Mouse (Mus musculus): ENCODE measurements around the gene Treh. TPM values are rescaled to one million over a fixed set of nuclear protein-coding genes. Genes with fewer than 3 reads are reported as not detected.

The Treh gene
- polyA plus RNA-seq, 1 experiment = 0.15 TPM

GRCm38 (mm10) chr9:44686638-44687037, 13.6 kb downstream of the Treh start:
- H3K27ac ChIP-seq (ENCODE audit: control insufficient read depth, insufficient read depth, low read length) = no peak overlapping the region
- H3K4me3 ChIP-seq (ENCODE audit: control insufficient read depth, insufficient read depth, low read length) = no peak overlapping the region
- no peaks in the 10 kb centered on the region for H3K36me3 ChIP-seq (ENCODE audit: control insufficient read depth, insufficient read depth, low read length)
- no peak for DNase-seq
- H3K4me1 ChIP-seq (replicated peaks; ENCODE audit: control insufficient read depth, insufficient read depth, low read length) = peaks cover 13% of the 10 kb centered on the region
- no peak for TF ChIP-seq CTCF (IDR thresholded peaks at IDR 0.05; ENCODE audit: borderline replicate concordance, control insufficient read depth, extremely low read depth, insufficient read depth, low read length, poor library complexity)
- TF ChIP-seq POLR2A (IDR thresholded peaks at IDR 0.05; ENCODE audit: control insufficient read depth, extremely low read depth, insufficient read depth, low read length, poor library complexity) = no peak
- WGBS = 93% methylated on average over 5 of the region's 5 CpGs
- H3K27me3 ChIP-seq (ENCODE audit: control insufficient read depth, insufficient read depth, low read length) = no peaks in the 10 kb centered on the region

- no peak for TF ChIP-seq CTCF (IDR thresholded peaks at IDR 0.05; ENCODE audit: borderline replicate concordance, control insufficient read depth, extremely low read depth, insufficient read depth, low read length, poor library complexity)
- TF ChIP-seq POLR2A (IDR thresholded peaks at IDR 0.05; ENCODE audit: control insufficient read depth, extremely low read depth, insufficient read depth, low read length, poor library complexity) = no peak
- Histone ChIP-seq H3K4me1 (replicated peaks; ENCODE audit: control insufficient read depth, insufficient read depth, low read length) (peaks cover 27% of the 10 kb centered on the region), H3K36me3 (ENCODE audit: control insufficient read depth, insufficient read depth, low read length) (no peaks in the 10 kb centered on the region), H3K27ac (ENCODE audit: control insufficient read depth, insufficient read depth, low read length) (no peak overlapping the region), H3K27me3 (ENCODE audit: control insufficient read depth, insufficient read depth, low read length) (no peaks in the 10 kb centered on the region), H3K4me3 (ENCODE audit: control insufficient read depth, insufficient read depth, low read length) (no peak overlapping the region)
- no peak for DNase-seq
- 97% methylated on average over 9 of the region's 9 CpGs for WGBS
These were observed 15.0 kb downstream of the Treh start for GRCm38 (mm10) chr9:44688013-44688412.

GRCm38 (mm10) chr9:44690641-44691040, 17.6 kb downstream of the Treh start:
- DNase-seq = peak; percentile 49
- WGBS = 9% methylated on average over 7 of the region's 7 CpGs
- no peak overlapping the region for H3K27ac ChIP-seq (ENCODE audit: control insufficient read depth, insufficient read depth, low read length)
- no peaks in the 10 kb centered on the region for H3K27me3 ChIP-seq (ENCODE audit: control insufficient read depth, insufficient read depth, low read length)
- H3K36me3 ChIP-seq (ENCODE audit: control insufficient read depth, insufficient read depth, low read length) = no peaks in the 10 kb centered on the region
- no peak for TF ChIP-seq CTCF (IDR thresholded peaks at IDR 0.05; ENCODE audit: borderline replicate concordance, control insufficient read depth, extremely low read depth, insufficient read depth, low read length, poor library complexity)
- TF ChIP-seq POLR2A (IDR thresholded peaks at IDR 0.05; ENCODE audit: control insufficient read depth, extremely low read depth, insufficient read depth, low read length, poor library complexity) = no peak
- H3K4me1 ChIP-seq (replicated peaks; ENCODE audit: control insufficient read depth, insufficient read depth, low read length) = peaks cover 38% of the 10 kb centered on the region
- H3K4me3 ChIP-seq (ENCODE audit: control insufficient read depth, insufficient read depth, low read length) = no peak overlapping the region

GRCm38 (mm10) chr9:44691671-44692520, 18.9 kb downstream of the Treh start:
- Histone ChIP-seq H3K27me3 (ENCODE audit: control insufficient read depth, insufficient read depth, low read length) (no peaks in the 10 kb centered on the region), H3K36me3 (ENCODE audit: control insufficient read depth, insufficient read depth, low read length) (no peaks in the 10 kb centered on the region), H3K4me3 (ENCODE audit: control insufficient read depth, insufficient read depth, low read length) (no peak overlapping the region), H3K4me1 (replicated peaks; ENCODE audit: control insufficient read depth, insufficient read depth, low read length) (peaks cover 38% of the 10 kb centered on the region), H3K27ac (ENCODE audit: control insufficient read depth, insufficient read depth, low read length) (no peak overlapping the region)
- WGBS = 25% methylated on average over 21 of the region's 21 CpGs
- TF ChIP-seq POLR2A (IDR thresholded peaks at IDR 0.05; ENCODE audit: control insufficient read depth, extremely low read depth, insufficient read depth, low read length, poor library complexity) (no peak), CTCF (IDR thresholded peaks at IDR 0.05; ENCODE audit: borderline replicate concordance, control insufficient read depth, extremely low read depth, insufficient read depth, low read length, poor library complexity) (0 out of 2 replicates have a peak, but pooled peaks have one; percentile 20)
- DNase-seq = peak; percentile 37

- H3K36me3 ChIP-seq (ENCODE audit: control insufficient read depth, insufficient read depth, low read length) = no peaks in the 10 kb centered on the region
- peaks cover 38% of the 10 kb centered on the region for H3K4me1 ChIP-seq (replicated peaks; ENCODE audit: control insufficient read depth, insufficient read depth, low read length)
- no peak overlapping the region for H3K4me3 ChIP-seq (ENCODE audit: control insufficient read depth, insufficient read depth, low read length)
- TF ChIP-seq POLR2A (IDR thresholded peaks at IDR 0.05; ENCODE audit: control insufficient read depth, extremely low read depth, insufficient read depth, low read length, poor library complexity) (no peak), CTCF (IDR thresholded peaks at IDR 0.05; ENCODE audit: borderline replicate concordance, control insufficient read depth, extremely low read depth, insufficient read depth, low read length, poor library complexity) (no peak)
- no peaks in the 10 kb centered on the region for H3K27me3 ChIP-seq (ENCODE audit: control insufficient read depth, insufficient read depth, low read length)
- no peak overlapping the region for H3K27ac ChIP-seq (ENCODE audit: control insufficient read depth, insufficient read depth, low read length)
- no peak for DNase-seq
- 85% methylated on average over 11 of the region's 11 CpGs for WGBS
These were observed 20.0 kb downstream of the Treh start for GRCm38 (mm10) chr9:44693071-44693470.

- TF ChIP-seq CTCF (IDR thresholded peaks at IDR 0.05; ENCODE audit: borderline replicate concordance, control insufficient read depth, extremely low read depth, insufficient read depth, low read length, poor library complexity) = no peak
- no peak for TF ChIP-seq POLR2A (IDR thresholded peaks at IDR 0.05; ENCODE audit: control insufficient read depth, extremely low read depth, insufficient read depth, low read length, poor library complexity)
- no peak for DNase-seq
- H3K4me3 ChIP-seq (ENCODE audit: control insufficient read depth, insufficient read depth, low read length) = no peak overlapping the region
These were observed 24.8 kb downstream of the Treh start for GRCm38 (mm10) chr9:44697866-44698265.

More at GRCm38 (mm10) chr9:44697866-44698265, 24.8 kb downstream of the Treh start:
- Histone ChIP-seq H3K27ac (ENCODE audit: control insufficient read depth, insufficient read depth, low read length) (no peak overlapping the region), H3K27me3 (ENCODE audit: control insufficient read depth, insufficient read depth, low read length) (no peaks in the 10 kb centered on the region), H3K4me1 (replicated peaks; ENCODE audit: control insufficient read depth, insufficient read depth, low read length) (peaks cover 14% of the 10 kb centered on the region), H3K36me3 (ENCODE audit: control insufficient read depth, insufficient read depth, low read length) (no peaks in the 10 kb centered on the region)
- 97% methylated on average over 16 of the region's 16 CpGs for WGBS
